Mouse (Mus musculus): ENCODE results near the gene Gm17660.
A peak's percentile ranks its signal among the peaks of the same experiment; 100 is the strongest.

Gm17660 gene

DNA sequence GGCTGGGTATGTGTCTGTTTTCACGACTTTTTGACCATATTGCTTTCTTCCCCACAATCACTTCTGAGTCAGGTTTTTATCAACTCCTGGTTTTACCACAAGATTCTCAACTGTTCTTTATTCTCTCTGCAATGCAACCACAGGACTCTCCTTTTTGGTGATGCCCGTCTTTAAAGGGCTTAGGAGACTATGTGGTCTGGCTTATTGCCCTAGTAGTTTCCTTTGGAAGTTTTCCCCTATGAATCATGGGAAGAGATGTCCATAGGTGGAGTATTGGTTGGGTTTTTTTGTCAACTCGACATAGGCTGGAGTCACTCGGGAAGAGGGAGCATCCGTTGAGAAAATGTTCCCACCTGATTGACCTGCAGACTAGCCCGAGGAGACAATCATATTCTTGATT, 3.3 kb upstream of the Gm17660 start:
- no peak for DNase-seq (ENCODE audit: low spot score)

DNA sequence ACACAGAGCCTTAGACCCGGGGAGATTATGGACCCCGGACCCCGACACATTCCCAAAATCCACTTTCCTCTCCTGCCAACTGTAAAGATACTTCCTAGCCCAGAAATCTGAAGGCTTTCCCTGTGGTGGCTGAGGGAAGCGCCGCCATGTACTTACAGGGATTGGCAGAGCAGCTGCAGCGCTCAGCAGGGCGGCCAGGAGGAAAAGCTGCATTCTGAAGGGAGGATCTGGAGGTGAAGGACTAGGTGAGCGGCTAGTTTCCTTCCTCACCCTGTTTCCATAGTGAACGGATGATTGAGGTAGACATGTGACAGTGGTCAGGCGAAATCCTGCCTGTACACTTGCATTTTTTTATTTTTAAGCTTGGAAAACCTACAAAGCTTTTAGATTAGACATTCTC, 1.0 kb downstream of the Gm17660 start:
- no peak for DNase-seq (ENCODE audit: low spot score)

DNA sequence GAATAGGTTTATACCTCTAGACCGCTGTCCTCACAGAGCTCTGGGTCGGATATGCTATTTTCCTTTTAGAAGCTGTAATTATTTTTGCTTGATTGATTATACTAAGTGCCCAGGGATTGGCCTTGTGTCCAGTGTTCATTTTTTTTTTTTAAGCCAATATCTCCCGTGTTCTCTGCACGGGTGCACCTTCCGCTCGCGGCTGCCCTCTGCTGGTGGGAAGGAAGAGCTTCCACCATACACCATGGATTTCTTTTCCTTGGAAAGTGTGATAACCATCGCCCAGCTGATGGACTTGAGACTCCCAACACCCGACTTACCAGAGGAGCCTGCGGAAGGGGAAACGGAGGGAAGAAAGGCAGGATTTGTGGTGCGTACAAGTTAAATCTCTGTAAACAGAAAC, 3.0 kb downstream of the Gm17660 start:
- DNase-seq (ENCODE audit: low spot score) = no peak

DNA sequence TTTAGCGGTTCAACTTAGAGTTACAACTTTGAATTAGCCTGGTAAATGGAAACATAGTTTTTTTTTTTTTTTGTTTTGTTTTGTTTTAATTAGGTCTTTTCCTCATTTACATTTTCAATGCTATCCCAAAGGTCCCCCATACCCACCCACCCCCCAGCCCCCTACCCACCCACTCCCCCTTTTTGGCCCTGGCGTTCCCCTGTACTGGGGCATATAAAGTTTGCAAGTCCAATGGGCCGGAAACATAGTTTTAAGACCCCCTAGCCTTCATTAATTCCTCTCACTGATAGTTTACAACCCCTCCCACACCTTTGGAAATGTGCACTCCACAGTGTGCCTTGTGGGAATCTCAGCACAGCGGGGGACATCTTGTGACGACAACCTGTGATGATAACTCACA, 3.8 kb downstream of the Gm17660 start:
- DNase-seq (ENCODE audit: low spot score) = no peak

DNA sequence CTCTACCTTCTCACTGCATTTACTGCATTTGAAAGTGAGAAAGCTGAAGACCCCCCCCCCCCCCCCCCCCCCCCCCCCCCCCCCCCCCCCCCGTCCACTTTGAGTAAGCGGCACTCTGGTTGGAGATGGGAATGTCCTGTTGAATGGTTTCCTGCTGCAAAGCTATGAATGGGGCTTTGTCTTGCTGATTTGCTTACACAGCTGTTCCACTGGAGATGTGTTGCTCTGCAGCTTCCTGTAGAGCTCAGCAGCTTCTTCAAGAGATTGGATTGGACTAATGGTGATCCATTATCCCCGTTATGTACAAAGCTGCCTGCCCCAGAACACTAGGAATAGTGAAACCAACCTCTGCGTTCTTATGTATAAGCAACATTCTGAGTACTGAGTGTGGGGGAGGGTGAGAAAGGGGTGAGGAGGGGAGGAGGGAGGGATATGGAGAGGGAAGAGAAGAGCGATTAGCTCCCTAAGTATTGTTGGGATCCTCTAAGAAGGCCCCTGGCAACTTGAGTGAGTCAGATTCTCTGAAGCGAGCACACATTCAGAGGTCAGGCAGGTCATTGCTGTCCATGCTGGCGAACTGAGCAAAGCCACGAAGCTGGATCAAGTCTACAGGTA, 5.0 kb downstream of the Gm17660 start:
- DNase-seq (ENCODE audit: low spot score) = no peak

GRCm38 (mm10) chr5:104071048-104071447, 6.4 kb downstream of the Gm17660 start:
- no peak for DNase-seq (ENCODE audit: low spot score)

DNA sequence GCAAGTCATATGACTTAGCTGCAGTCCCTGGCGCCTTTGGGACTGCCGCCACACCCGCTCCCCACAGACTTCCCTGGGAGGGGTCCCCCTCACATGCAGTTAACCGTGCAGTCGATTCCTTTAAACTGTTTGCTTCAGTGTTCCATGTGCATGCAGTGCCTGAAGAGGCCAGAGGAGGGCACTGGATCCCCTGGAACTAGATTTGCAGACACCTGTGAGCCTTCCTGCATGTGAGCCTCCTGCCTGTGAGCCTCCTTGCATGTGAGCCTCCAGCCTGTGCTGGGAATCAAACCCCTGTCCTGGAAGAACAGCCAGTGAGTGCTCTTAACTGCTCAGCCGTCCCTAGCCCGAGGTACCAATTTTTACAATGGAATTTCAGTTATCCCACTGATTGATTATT, 8.7 kb downstream of the Gm17660 start:
- DNase-seq (ENCODE audit: low spot score) = no peak

DNA sequence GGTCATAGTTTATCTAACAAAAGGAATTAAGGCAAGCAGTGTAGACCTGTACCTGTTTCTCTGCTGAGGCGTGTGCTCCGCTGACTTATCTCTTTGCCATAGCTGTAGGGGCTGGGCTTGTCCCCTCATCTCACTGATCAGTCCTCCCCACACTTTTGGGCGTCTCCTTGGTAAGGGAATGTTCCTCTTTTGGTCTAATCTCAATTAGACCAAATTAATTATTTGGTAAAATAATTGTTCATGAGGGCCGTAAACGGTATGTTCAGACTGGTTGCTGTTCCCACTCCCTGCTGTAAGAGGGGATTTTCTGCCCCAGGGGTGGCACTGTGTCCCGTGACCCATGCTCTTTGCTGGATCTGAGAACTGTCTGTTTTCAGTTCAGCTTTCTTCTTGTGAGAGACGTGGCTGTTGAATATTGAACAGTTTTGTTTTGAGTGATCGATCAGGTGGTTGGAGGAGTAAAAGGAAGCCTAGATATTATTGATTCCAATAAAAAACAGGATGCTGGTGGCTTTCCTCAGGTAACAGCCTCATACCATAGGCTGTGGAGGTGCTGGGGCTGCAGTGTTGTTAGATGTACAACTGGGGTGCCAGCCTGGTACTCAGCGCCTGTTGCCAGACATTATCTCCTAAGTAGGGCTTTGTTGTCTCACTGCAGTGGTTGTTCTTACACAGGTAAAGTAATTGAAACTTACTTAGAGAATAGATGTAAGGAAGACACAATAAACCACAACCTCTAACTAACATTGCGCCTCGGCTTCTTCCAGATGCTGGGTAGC, 14.4 kb downstream of the Gm17660 start:
- no peak for DNase-seq (ENCODE audit: low spot score)

- no peak for DNase-seq (ENCODE audit: low spot score)
Measured at GRCm38 (mm10) chr5:104061936-104062772, 15.3 kb downstream of the Gm17660 start.

- DNase-seq (ENCODE audit: low spot score) = no peak
Measured at GRCm38 (mm10) chr5:104060429-104060828, 17.0 kb downstream of the Gm17660 start.

- no peak for DNase-seq (ENCODE audit: low spot score)
Measured at GRCm38 (mm10) chr5:104059628-104060027, 17.8 kb downstream of the Gm17660 start.

DNA sequence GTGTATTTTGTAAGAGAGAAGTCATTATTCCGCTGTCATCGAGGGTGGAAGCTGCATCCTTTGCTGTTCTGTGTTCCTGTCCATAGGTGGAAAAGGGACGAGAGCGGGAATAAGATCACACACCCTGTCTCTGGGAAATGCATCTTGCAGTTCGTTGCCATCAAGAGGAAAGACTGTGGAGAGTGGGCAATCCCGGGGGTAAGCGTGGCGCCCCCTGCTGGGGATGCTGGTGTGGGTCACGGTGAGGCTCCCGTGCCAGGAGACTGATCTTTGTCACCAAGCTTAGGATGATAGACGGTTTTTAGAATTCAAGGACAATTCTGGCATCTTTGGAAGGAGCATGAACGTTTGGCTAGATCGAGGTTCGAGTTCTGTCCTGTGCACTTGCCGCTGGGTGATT, 19.4 kb downstream of the Gm17660 start:
- peak; percentile 57 for DNase-seq (ENCODE audit: low spot score)

DNA sequence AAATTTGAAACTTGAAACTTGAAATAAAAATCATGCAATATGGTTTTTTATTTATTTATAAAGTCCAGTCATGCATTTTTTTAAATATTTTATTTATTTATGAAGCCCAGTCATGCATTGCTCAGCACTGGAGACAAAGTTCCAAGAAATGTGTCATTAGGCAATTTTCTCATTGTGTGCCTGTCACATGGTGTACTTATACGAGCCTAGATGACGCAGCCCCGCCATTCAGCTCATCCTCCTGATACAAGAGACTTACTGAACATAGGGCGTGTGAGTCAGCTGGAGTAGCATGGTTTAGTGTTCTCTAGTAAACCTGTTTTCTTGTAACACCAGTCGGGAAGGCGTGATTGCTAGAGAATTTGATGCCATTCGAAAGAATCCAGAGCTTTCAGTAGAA, 21.1 kb downstream of the Gm17660 start:
- DNase-seq (ENCODE audit: low spot score) = no peak

- no peak for DNase-seq (ENCODE audit: low spot score)
Measured at GRCm38 (mm10) chr5:104055816-104056215, 21.6 kb downstream of the Gm17660 start.

DNA sequence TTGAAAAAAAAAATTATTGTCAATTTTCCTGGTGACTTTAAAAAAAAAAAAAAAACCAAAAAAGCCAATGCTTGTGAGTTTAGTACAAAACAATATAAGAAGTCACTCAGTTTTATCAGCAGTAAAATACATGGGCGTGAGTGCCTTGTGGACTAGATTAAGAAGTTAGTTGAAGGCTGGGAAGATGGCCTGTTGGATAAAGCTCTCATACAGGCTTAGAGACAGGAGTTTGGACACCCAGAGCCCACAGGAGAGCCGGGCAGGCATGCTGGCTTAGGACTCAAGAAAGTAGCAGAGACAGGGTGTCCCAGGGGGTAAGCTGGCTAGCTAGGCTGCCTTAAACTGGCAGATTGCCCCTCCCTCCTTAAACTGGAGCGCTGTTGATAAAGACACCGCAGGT, 22.5 kb downstream of the Gm17660 start:
- no peak for DNase-seq (ENCODE audit: low spot score)

GRCm38 (mm10) chr5:104052956-104053355, 24.5 kb downstream of the Gm17660 start:
- no peak for DNase-seq (ENCODE audit: low spot score)

- DNase-seq (ENCODE audit: low spot score) = no peak
Measured at GRCm38 (mm10) chr5:104048139-104048538, 29.3 kb downstream of the Gm17660 start.

DNA sequence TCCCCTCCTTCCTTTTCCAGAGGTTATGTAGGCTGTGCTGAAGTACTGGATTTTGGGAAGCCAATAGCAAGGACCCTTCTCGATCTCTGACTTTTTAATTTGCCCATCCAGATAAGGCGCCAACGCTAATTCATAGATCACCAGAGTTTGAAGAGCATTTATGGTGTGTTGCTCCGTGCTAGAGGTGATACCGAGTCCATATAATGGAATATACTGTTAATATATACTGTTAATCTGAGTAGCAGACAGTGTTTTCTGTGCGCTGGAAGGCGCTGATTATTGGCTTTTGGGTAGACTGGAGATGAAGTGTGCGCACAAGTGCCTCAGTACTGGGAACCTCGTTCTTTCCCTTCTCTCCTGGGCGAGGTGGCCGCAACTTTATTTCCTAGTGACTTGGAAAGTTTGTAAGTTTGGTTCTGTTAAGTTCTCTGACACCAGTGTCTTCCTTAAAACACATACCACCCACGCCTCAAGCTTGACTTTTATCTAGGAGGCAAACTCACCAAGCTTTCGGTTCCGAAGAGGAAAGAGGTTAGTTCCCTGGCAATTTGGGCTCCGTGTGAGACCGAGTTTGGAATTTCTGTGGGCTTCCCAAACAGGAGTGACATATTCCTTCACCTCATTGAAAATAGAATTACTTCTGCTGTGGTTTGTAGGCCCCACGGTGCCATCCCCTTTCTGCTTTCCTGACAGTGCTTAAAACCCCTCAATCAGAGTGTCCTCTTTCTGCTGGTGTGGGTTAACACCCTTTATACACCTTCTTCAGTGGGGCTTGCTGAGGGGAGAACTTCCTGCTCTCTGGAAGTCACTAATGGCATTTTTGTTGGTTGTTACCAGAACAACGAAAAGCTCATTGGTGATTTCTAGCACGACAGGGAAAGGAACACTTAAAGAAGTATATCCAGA, 30.0 kb downstream of the Gm17660 start:
- no peak for DNase-seq (ENCODE audit: low spot score)

GRCm38 (mm10) chr5:104046256-104047199, 30.9 kb downstream of the Gm17660 start, which contains the start of gene Nudt9:
Gene Nudt9 (plus strand): TSS chr5:104046306.
- peak; percentile 98 for DNase-seq (ENCODE audit: low spot score)

DNA sequence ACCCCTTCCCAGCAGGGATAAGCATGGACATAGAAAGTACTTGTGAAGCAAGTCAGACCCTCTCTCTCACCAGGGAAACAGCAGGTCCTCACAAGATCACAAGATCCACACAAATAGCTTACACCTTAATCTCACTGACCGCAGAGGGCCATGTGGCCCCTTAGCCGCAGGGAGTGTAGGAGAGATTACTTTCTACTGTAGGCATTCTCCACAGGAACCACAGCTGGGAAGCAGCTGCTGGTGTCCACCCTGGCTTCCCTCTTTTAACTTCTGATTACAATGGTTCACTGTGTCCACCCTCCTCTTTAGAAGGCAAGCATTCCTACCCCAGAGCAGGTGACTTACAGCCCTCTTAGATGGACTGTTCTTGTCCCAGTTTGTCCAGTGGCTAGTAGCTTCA, 33.7 kb downstream of the Gm17660 start:
- no peak for DNase-seq (ENCODE audit: low spot score)

- no peak for DNase-seq (ENCODE audit: low spot score)
Measured at GRCm38 (mm10) chr5:104042906-104043305, 34.5 kb downstream of the Gm17660 start.

Data from layer of hippocampus, adult 11-12 months (tissue).